Mouse (Mus musculus) myocyte (in vitro differentiated cells): ENCODE results near the gene Tctex1d4.

Experiments used
- CEBPB ChIP-seq: IDR thresholded peaks from 2 replicates; pipeline ENCODE4 v1.6.1; 2011; ENCODE audit warnings: mild to moderate bottlenecking, moderate library complexity; ENCODE audit not compliant: poor library complexity, insufficient read depth, severe bottlenecking
- POLR2A ChIP-seq: IDR thresholded peaks from one replicate; pipeline ENCODE4 v1.6.1; 2011; ENCODE audit warnings: low read depth, mild to moderate bottlenecking, control low read depth, moderate library complexity; ENCODE audit not compliant: insufficient read length
- TCF12 ChIP-seq: IDR thresholded peaks from one replicate; pipeline ENCODE4 v1.6.1; 2011; ENCODE audit warnings: mild to moderate bottlenecking, control low read depth; ENCODE audit not compliant: poor library complexity, insufficient read depth, severe bottlenecking

DNA sequence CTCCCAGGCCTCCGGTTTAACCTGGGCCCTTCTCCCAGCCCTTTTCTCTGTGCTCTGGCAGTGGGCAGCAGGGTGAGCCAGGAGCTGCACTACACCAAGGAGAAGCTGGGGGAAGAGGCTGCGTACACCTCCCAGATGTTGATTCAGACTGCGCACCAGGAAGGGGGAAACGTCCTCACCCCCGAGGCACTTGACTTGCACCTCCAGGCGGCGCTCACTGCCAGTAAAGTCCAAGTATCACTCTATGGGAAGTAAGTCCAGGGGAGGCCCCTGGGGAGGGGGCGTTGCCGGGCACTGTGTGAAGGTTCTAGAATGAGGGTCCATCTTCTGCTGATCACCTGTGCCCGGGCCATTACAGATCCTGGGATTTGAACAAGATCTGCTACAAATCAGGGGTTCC, 21.9 kb upstream of the Tctex1d4 start:
- TF ChIP-seq TCF12 (no peak), POLR2A (no peak), CEBPB (no peak)
